Mouse (Mus musculus) forebrain, postnatal 0 days (tissue): ENCODE results near the gene Il4. TPM values are rescaled to one million over a fixed set of nuclear protein-coding genes. Genes with fewer than 3 reads are reported as not detected.

Source experiments
- ATAC-seq: fragments of 200-750 bp; cut with Nextera tagmentation; 2 replicates; pipeline ENCODE4 v1.8.0; 2017; ENCODE audit warnings: mild to moderate bottlenecking, moderate library complexity
- DNase-seq: peaks from one replicate; pipeline ENCODE4 v3.0.0-alpha.2; 2015
- H3K27ac ChIP-seq: fragments of 300-500 bp; sonication (generic); 2 replicates; pipeline ENCODE4 v1.5.1; 2014; ENCODE audit warnings: low read depth, mild to moderate bottlenecking, antibody characterized with exemption, low read length, moderate library complexity, mixed read lengths
- H3K27me3 ChIP-seq: fragments of 300-500 bp; sonication (generic); 2 replicates; pipeline ENCODE4 v1.6.1; 2014; ENCODE audit warnings: mild to moderate bottlenecking, low read length, mixed read lengths; ENCODE audit not compliant: insufficient read depth
- H3K36me3 ChIP-seq: fragments of 300-500 bp; sonication (generic); 2 replicates; pipeline ENCODE4 v1.6.1; 2014; ENCODE audit warnings: mild to moderate bottlenecking, moderate library complexity; ENCODE audit not compliant: insufficient read depth
- H3K4me1 ChIP-seq: fragments of 300-500 bp; sonication (generic); 2 replicates; pipeline ENCODE4 v1.6.1; 2014; ENCODE audit warnings: antibody characterized with exemption; ENCODE audit not compliant: insufficient read depth
- H3K4me2 ChIP-seq: fragments of 300-500 bp; sonication (generic); 2 replicates; pipeline ENCODE4 v1.6.1; 2014; ENCODE audit warnings: low read depth, mild to moderate bottlenecking, moderate library complexity
- H3K4me3 ChIP-seq: fragments of 300-500 bp; sonication (generic); 2 replicates; pipeline ENCODE4 v1.5.1; 2014; ENCODE audit warnings: low read depth, low read length, mixed read lengths
- H3K9ac ChIP-seq: fragments of 300-500 bp; sonication (generic); 2 replicates; pipeline ENCODE4 v1.6.1; 2014; ENCODE audit warnings: mild to moderate bottlenecking
- H3K9me3 ChIP-seq: fragments of 300-500 bp; sonication (generic); 2 replicates; pipeline ENCODE4 v1.6.1; 2016; ENCODE audit warnings: low read length
- CTCF ChIP-seq: sonication (generic); IDR thresholded peaks from 2 replicates; pipeline ENCODE4 v1.5.1; 2016; ENCODE audit warnings: antibody characterized with exemption, control low read depth, low read depth
- WGBS: fragments of 180-500 bp; shearing (Covaris S2); extraction: QIAGEN DNeasy Blood & Tissue Kit; methylation state at CpG from one replicate; pipeline ENCODE4 v1.1.7; 2014; 5-methylcytosine and 5-hydroxymethylcytosine counted together
- polyA plus RNA-seq: library from polyadenylated mRNA; unstranded; fragments of >200 nt; fragmentation: Nextera tagmentation; extraction: Ambion mirVana; gene quantifications from 2 replicates; pipeline ENCODE4 v1.2.1, GENCODE M21; 2015
- total RNA-seq: library from RNA; depleted of rRNA; stranded (reverse); fragments of >200 nt; gene quantifications from 2 replicates; pipeline ENCODE4 v1.2.3, GENCODE M21; 2014; rRNA removed

Gene Il4
- not detected in 2 replicates for total RNA-seq
- polyA plus RNA-seq, result 2.5 and 3.4 TPM in 2 replicates

GRCm38 (mm10) chr11:53618619-53619198 lies at the start of gene Il4:
TSS of gene Il4 (minus strand) at chr11:53618669.
- no peak within 1 kb of the TSS for H3K4me3 ChIP-seq
- WGBS, result 86% methylated on average over 7 of the region's 7 CpGs
- H3K4me1 ChIP-seq, result no peaks in the 10 kb centered on the region
- no peak within 1 kb of the TSS for H3K4me2 ChIP-seq
- no peak for DNase-seq
- H3K9ac ChIP-seq, result no peak within 1 kb of the TSS
- H3K36me3 ChIP-seq, result no peaks in the 10 kb centered on the region
- no peaks in the 10 kb centered on the region for H3K9me3 ChIP-seq
- no peak within 1 kb of the TSS for H3K27ac ChIP-seq
- H3K27me3 ChIP-seq, result no peaks in the 10 kb centered on the region
- no peak for TF ChIP-seq CTCF
- ATAC-seq, result no peak

GRCm38 (mm10) chr11:53664091-53664490 lies 45.6 kb upstream of the Il4 start:
- 73% methylated on average over 5 of the region's 5 CpGs for WGBS
- ATAC-seq, result no peak
- H3K27me3 ChIP-seq, result no peaks in the 10 kb centered on the region

GRCm38 (mm10) chr11:53662794-53663674 lies 44.6 kb upstream of the Il4 start:
- H3K27ac ChIP-seq, result no peak overlapping the region
- DNase-seq (no peak), ATAC-seq (no peak)

More at GRCm38 (mm10) chr11:53664091-53664490, 45.6 kb upstream of the Il4 start:
- Histone ChIP-seq H3K9me3 (no peaks in the 10 kb centered on the region), H3K4me3 (no peak overlapping the region), H3K9ac (no peak overlapping the region), H3K4me1 (no peaks in the 10 kb centered on the region), H3K27ac (no peak overlapping the region), H3K4me2 (no peak overlapping the region), H3K36me3 (0 out of 2 replicates have a peak, but pooled peaks cover 3% of the 10 kb centered on the region)
- DNase-seq, result no peak
- no peak for TF ChIP-seq CTCF

GRCm38 (mm10) chr11:53657828-53658227 lies 39.4 kb upstream of the Il4 start:
- H3K27ac ChIP-seq, result no peak overlapping the region
- H3K4me2 ChIP-seq, result no peak overlapping the region
- H3K36me3 ChIP-seq, result 0 out of 2 replicates have a peak, but pooled peaks cover 11% of the 10 kb centered on the region
- H3K4me1 ChIP-seq, result no peaks in the 10 kb centered on the region
- WGBS, result 86% methylated on average over 6 of the region's 6 CpGs
- no peak overlapping the region for H3K4me3 ChIP-seq
- no peak overlapping the region for H3K9ac ChIP-seq
- no peak for TF ChIP-seq CTCF
- no peak for DNase-seq
- no peak for ATAC-seq
- H3K27me3 ChIP-seq, result no peaks in the 10 kb centered on the region
- H3K9me3 ChIP-seq, result no peaks in the 10 kb centered on the region

More at GRCm38 (mm10) chr11:53662794-53663674, 44.6 kb upstream of the Il4 start:
- H3K9ac ChIP-seq, result no peak overlapping the region
- no peak for TF ChIP-seq CTCF
- no peaks in the 10 kb centered on the region for H3K27me3 ChIP-seq
- H3K4me1 ChIP-seq, result no peaks in the 10 kb centered on the region
- H3K9me3 ChIP-seq, result no peaks in the 10 kb centered on the region
- H3K4me3 ChIP-seq, result no peak overlapping the region
- WGBS, result 77% methylated on average over 14 of the region's 14 CpGs
- no peak overlapping the region for H3K4me2 ChIP-seq
- 0 out of 2 replicates have a peak, but pooled peaks cover 3% of the 10 kb centered on the region for H3K36me3 ChIP-seq

- Histone ChIP-seq H3K9me3 (no peaks in the 10 kb centered on the region), H3K27ac (no peak overlapping the region), H3K4me2 (no peak overlapping the region), H3K4me3 (no peak overlapping the region), H3K27me3 (no peaks in the 10 kb centered on the region), H3K9ac (no peak overlapping the region), H3K36me3 (0 out of 2 replicates have a peak, but pooled peaks cover 11% of the 10 kb centered on the region), H3K4me1 (no peaks in the 10 kb centered on the region)
- WGBS, result 93% methylated on average over 8 of the region's 8 CpGs
- DNase-seq (no peak), ATAC-seq (no peak)
- TF ChIP-seq CTCF, result no peak
Measured at GRCm38 (mm10) chr11:53657381-53657780, 38.9 kb upstream of the Il4 start.

GRCm38 (mm10) chr11:53656558-53657202 lies 38.2 kb upstream of the Il4 start:
- ATAC-seq (no peak), DNase-seq (no peak)
- Histone ChIP-seq H3K27ac (no peak overlapping the region), H3K27me3 (no peaks in the 10 kb centered on the region), H3K9ac (no peak overlapping the region), H3K9me3 (no peaks in the 10 kb centered on the region), H3K36me3 (peaks cover 16% of the 10 kb centered on the region), H3K4me2 (no peak overlapping the region), H3K4me3 (no peak overlapping the region), H3K4me1 (no peaks in the 10 kb centered on the region)
- WGBS, result 86% methylated on average over 9 of the region's 9 CpGs
- no peak for TF ChIP-seq CTCF
